Mouse (Mus musculus) spleen, adult 2 months (tissue): ENCODE measurements around the gene Arhgap30. TPM values are rescaled to one million over a fixed set of nuclear protein-coding genes. Genes with fewer than 3 reads are reported as not detected.

ENCODE experiments used
- DNase-seq, 2 experiments: peaks; one replicate each; pipeline versions ENCODE4 v3.0.0 to v3.0.0-alpha.2; 2012 to 2021; ENCODE audit warnings: low spot score in 2 of 2, low read depth in 1 of 2
- H3K27ac ChIP-seq: fragments of 200-500 bp; 2 replicates; pipeline ENCODE4 v1.5.1; 2012; ENCODE audit warnings: low read length, inconsistent platforms; ENCODE audit not compliant: insufficient read depth
- H3K27me3 ChIP-seq: fragments of 200-500 bp; 2 replicates; pipeline ENCODE4 v1.6.1; 2012; ENCODE audit warnings: mild to moderate bottlenecking, moderate library complexity, low read length, inconsistent platforms; ENCODE audit not compliant: control insufficient read depth, insufficient read depth
- H3K36me3 ChIP-seq: fragments of 200-500 bp; 2 replicates; pipeline ENCODE4 v1.6.1; 2012; ENCODE audit warnings: mild to moderate bottlenecking, low read length, inconsistent platforms; ENCODE audit not compliant: control insufficient read depth, insufficient read depth
- H3K4me1 ChIP-seq: fragments of 200-500 bp; 2 replicates; pipeline ENCODE4 v1.6.1; 2011; ENCODE audit warnings: inconsistent platforms; ENCODE audit not compliant: control insufficient read depth, insufficient read depth, insufficient read length
- H3K4me3 ChIP-seq: fragments of 200-500 bp; 2 replicates; pipeline ENCODE4 v1.5.1; 2011; ENCODE audit warnings: mild to moderate bottlenecking, inconsistent platforms; ENCODE audit not compliant: insufficient read depth, insufficient read length; ENCODE audit errors: extremely low read depth
- CTCF ChIP-seq: fragments of 200-500 bp; IDR thresholded peaks from 2 replicates; pipeline ENCODE4 v1.5.1; 2011; ENCODE audit warnings: mild to moderate bottlenecking, inconsistent platforms; ENCODE audit not compliant: insufficient read depth, insufficient read length, insufficient replicate concordance; ENCODE audit errors: extremely low read depth
- POLR2A ChIP-seq: fragments of 200-500 bp; IDR thresholded peaks from 2 replicates; pipeline ENCODE4 v1.6.1; 2011; ENCODE audit warnings: low read depth, low read length, inconsistent platforms
- WGBS: fragments of 180-500 bp; shearing (Covaris S2); methylation state at CpG from one replicate; pipeline ENCODE4 v1.1.7; 2018; 5-methylcytosine and 5-hydroxymethylcytosine counted together
- polyA plus RNA-seq: library from polyadenylated mRNA; depleted of rRNA; stranded (reverse); fragments of >200 nt; gene quantifications from 2 replicates; pipeline ENCODE4 v1.2.3, GENCODE M21; 2012

Gene Arhgap30
- polyA plus RNA-seq, 1 experiment = 79.5 TPM

GRCm38 (mm10) chr1:171422504-171423095 is 33.8 kb downstream of the Arhgap30 start:
- Histone ChIP-seq H3K36me3 (peaks cover 27% of the 10 kb centered on the region), H3K27me3 (no peaks in the 10 kb centered on the region), H3K27ac (no peak overlapping the region), H3K4me1 (no peaks in the 10 kb centered on the region), H3K4me3 (no peak overlapping the region)
- DNase-seq = no peak
- 79% methylated on average over 8 of the region's 8 CpGs for WGBS
- TF ChIP-seq CTCF (no peak), POLR2A (no peak)

GRCm38 (mm10) chr1:171424638-171425037 is 35.9 kb downstream of the Arhgap30 start:
- WGBS = 80% methylated on average over 5 of the region's 5 CpGs
- peaks cover 10% of the 10 kb centered on the region for H3K36me3 ChIP-seq
- TF ChIP-seq CTCF = no peak
- no peak for TF ChIP-seq POLR2A

GRCm38 (mm10) chr1:171425126-171425525 is 36.4 kb downstream of the Arhgap30 start:
- no peak overlapping the region for H3K4me3 ChIP-seq
- no peak overlapping the region for H3K27ac ChIP-seq
- 85% methylated on average over 4 of the region's 4 CpGs for WGBS
- H3K36me3 ChIP-seq = peaks cover 5% of the 10 kb centered on the region; the same call in 1 of the 2 replicates
- no peak for TF ChIP-seq CTCF
- no peak for TF ChIP-seq POLR2A
- no peak for DNase-seq
- H3K4me1 ChIP-seq = no peaks in the 10 kb centered on the region
- no peaks in the 10 kb centered on the region for H3K27me3 ChIP-seq

More at GRCm38 (mm10) chr1:171424638-171425037, 35.9 kb downstream of the Arhgap30 start:
- Histone ChIP-seq H3K4me1 (no peaks in the 10 kb centered on the region), H3K27ac (no peak overlapping the region), H3K4me3 (no peak overlapping the region), H3K27me3 (no peaks in the 10 kb centered on the region)
- no peak for DNase-seq

GRCm38 (mm10) chr1:171432158-171432557 is 43.4 kb downstream of the Arhgap30 start:
- H3K27ac ChIP-seq = no peak overlapping the region
- 73% methylated on average over 5 of the region's 5 CpGs for WGBS
- TF ChIP-seq CTCF = no peak
- no peak for TF ChIP-seq POLR2A
- H3K27me3 ChIP-seq = no peaks in the 10 kb centered on the region
- H3K36me3 ChIP-seq = no peaks in the 10 kb centered on the region
- peaks cover 1% of the 10 kb centered on the region; the same call in 1 of the 2 replicates for H3K4me1 ChIP-seq
- no peak overlapping the region for H3K4me3 ChIP-seq
- DNase-seq = no peak

GRCm38 (mm10) chr1:171435288-171435814 is 46.6 kb downstream of the Arhgap30 start:
- Histone ChIP-seq H3K27ac (no peak overlapping the region), H3K27me3 (peaks cover 6% of the 10 kb centered on the region; the same call in 1 of the 2 replicates), H3K36me3 (no peaks in the 10 kb centered on the region), H3K4me1 (peaks cover 9% of the 10 kb centered on the region), H3K4me3 (no peak overlapping the region)
- WGBS = 81% methylated on average over 7 of the region's 7 CpGs
- TF ChIP-seq CTCF (no peak), POLR2A (no peak)
- no peak for DNase-seq

- Histone ChIP-seq H3K4me1 (peaks cover 9% of the 10 kb centered on the region), H3K27me3 (peaks cover 6% of the 10 kb centered on the region; the same call in 1 of the 2 replicates), H3K4me3 (no peak overlapping the region), H3K36me3 (no peaks in the 10 kb centered on the region), H3K27ac (no peak overlapping the region)
- no peak for DNase-seq
- 96% methylated on average over 1 of the region's 1 CpGs for WGBS
- TF ChIP-seq CTCF = no peak
- TF ChIP-seq POLR2A = no peak
Observed at GRCm38 (mm10) chr1:171435974-171436373, 47.2 kb downstream of the Arhgap30 start.
